Mouse (Mus musculus): ENCODE measurements around the gene Dynlt1f.
"Not testable (repeated sequence)": the region's sequence is repeated elsewhere in the genome, so short reads cannot be mapped to it uniquely, and the experiment has no call there.

DNA sequence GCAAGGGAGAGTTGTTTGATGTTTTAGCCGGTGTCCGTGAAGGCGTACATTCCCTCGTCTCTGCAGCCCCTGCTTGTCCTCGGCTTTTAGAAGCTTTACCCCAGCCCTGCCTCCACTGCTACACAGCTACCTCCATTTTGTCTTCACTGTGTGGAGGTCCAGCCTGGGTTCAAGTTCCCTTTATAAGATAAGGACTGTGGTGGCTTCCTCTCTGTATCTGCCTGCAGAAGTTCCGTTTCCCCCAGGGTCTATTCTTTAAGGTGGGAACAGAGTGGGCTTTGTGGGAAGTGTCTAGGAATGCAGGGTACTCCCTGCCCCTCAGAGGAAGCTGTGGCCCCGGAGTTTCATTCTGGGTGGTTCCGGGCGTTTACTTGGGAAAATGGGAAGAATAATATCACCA lies 40.0 kb upstream of the Dynlt1f start:
- not testable (repeated sequence) for TF ChIP-seq CTCF (IDR thresholded peaks at IDR 0.05; ENCODE audit: control insufficient read depth, insufficient read depth, insufficient replicate concordance, low read depth, low read length); POLR2A (IDR thresholded peaks at IDR 0.05; ENCODE audit: control insufficient read depth, low read depth, low read length)
